Mouse (Mus musculus): ENCODE results near the gene Hoxd13. TPM values are rescaled to one million over a fixed set of nuclear protein-coding genes. Genes with fewer than 3 reads are reported as not detected.

Gene Hoxd13
- polyA plus RNA-seq, 1 experiment: not detected

GRCm38 (mm10) chr2:74678891-74679595 lies 10.9 kb downstream of the Hoxd13 start, which contains the start of gene Hoxd11:
TSS of gene Hoxd11 (plus strand) at chr2:74679557.
- Histone ChIP-seq H3K9me3 (0 out of 2 replicates have a peak, but pooled peaks cover 5% of the 10 kb centered on the region), H3K4me3 (replicated peaks) (peak within 1 kb of the TSS; percentile 81), H3K36me3 (replicated peaks; ENCODE audit: low read length) (no peaks in the 10 kb centered on the region), H3K27me3 (replicated peaks) (peaks cover 100% of the 10 kb centered on the region), H3K4me1 (peaks cover 46% of the 10 kb centered on the region)
- no peak for TF ChIP-seq GATA1 (IDR thresholded peaks at IDR 0.05; ENCODE audit: borderline replicate concordance, low read length)
- TF ChIP-seq FLI1 (IDR thresholded peaks at IDR 0.05; ENCODE audit: low read length): no peak

- H3K4me1 ChIP-seq: peaks cover 43% of the 10 kb centered on the region
- H3K4me3 ChIP-seq (replicated peaks): peak overlapping the region; percentile 81
- no peaks in the 10 kb centered on the region for H3K36me3 ChIP-seq (replicated peaks; ENCODE audit: low read length)
- TF ChIP-seq GATA1 (IDR thresholded peaks at IDR 0.05; ENCODE audit: borderline replicate concordance, low read length) (no peak), FLI1 (IDR thresholded peaks at IDR 0.05; ENCODE audit: low read length) (no peak)
- H3K9me3 ChIP-seq: 0 out of 2 replicates have a peak, but pooled peaks cover 5% of the 10 kb centered on the region
- peaks cover 100% of the 10 kb centered on the region for H3K27me3 ChIP-seq (replicated peaks)
These were observed 11.5 kb downstream of the Hoxd13 start for GRCm38 (mm10) chr2:74679596-74679971.

GRCm38 (mm10) chr2:74679980-74680379 lies 11.9 kb downstream of the Hoxd13 start:
- Histone ChIP-seq H3K27me3 (replicated peaks) (peaks cover 100% of the 10 kb centered on the region), H3K36me3 (replicated peaks; ENCODE audit: low read length) (no peaks in the 10 kb centered on the region), H3K9me3 (0 out of 2 replicates have a peak, but pooled peaks cover 5% of the 10 kb centered on the region), H3K4me1 (peaks cover 42% of the 10 kb centered on the region), H3K4me3 (replicated peaks) (peak overlapping the region; percentile 81)
- TF ChIP-seq FLI1 (IDR thresholded peaks at IDR 0.05; ENCODE audit: low read length) (no peak), GATA1 (IDR thresholded peaks at IDR 0.05; ENCODE audit: borderline replicate concordance, low read length) (no peak)

GRCm38 (mm10) chr2:74680561-74681398 lies 12.7 kb downstream of the Hoxd13 start:
- Histone ChIP-seq H3K9me3 (0 out of 2 replicates have a peak, but pooled peaks cover 5% of the 10 kb centered on the region), H3K4me3 (replicated peaks) (no peak overlapping the region), H3K27me3 (replicated peaks) (peaks cover 100% of the 10 kb centered on the region), H3K36me3 (replicated peaks; ENCODE audit: low read length) (no peaks in the 10 kb centered on the region), H3K4me1 (peaks cover 36% of the 10 kb centered on the region)
- no peak for TF ChIP-seq FLI1 (IDR thresholded peaks at IDR 0.05; ENCODE audit: low read length)
- no peak for TF ChIP-seq GATA1 (IDR thresholded peaks at IDR 0.05; ENCODE audit: borderline replicate concordance, low read length)

GRCm38 (mm10) chr2:74681594-74682531 lies 13.8 kb downstream of the Hoxd13 start:
- no peak for TF ChIP-seq GATA1 (IDR thresholded peaks at IDR 0.05; ENCODE audit: borderline replicate concordance, low read length)
- TF ChIP-seq FLI1 (IDR thresholded peaks at IDR 0.05; ENCODE audit: low read length): no peak
- Histone ChIP-seq H3K9me3 (0 out of 2 replicates have a peak, but pooled peaks cover 5% of the 10 kb centered on the region), H3K36me3 (replicated peaks; ENCODE audit: low read length) (no peaks in the 10 kb centered on the region), H3K4me1 (peaks cover 36% of the 10 kb centered on the region), H3K27me3 (replicated peaks) (peaks cover 99% of the 10 kb centered on the region), H3K4me3 (replicated peaks) (peak overlapping the region; percentile 71)

GRCm38 (mm10) chr2:74682796-74683195 lies 14.7 kb downstream of the Hoxd13 start:
- 0 out of 2 replicates have a peak, but pooled peaks cover 5% of the 10 kb centered on the region for H3K9me3 ChIP-seq
- H3K36me3 ChIP-seq (replicated peaks; ENCODE audit: low read length): no peaks in the 10 kb centered on the region
- H3K27me3 ChIP-seq (replicated peaks): peaks cover 99% of the 10 kb centered on the region
- H3K4me1 ChIP-seq: peaks cover 44% of the 10 kb centered on the region
- TF ChIP-seq FLI1 (IDR thresholded peaks at IDR 0.05; ENCODE audit: low read length) (no peak), GATA1 (IDR thresholded peaks at IDR 0.05; ENCODE audit: borderline replicate concordance, low read length) (no peak)
- no peak overlapping the region for H3K4me3 ChIP-seq (replicated peaks)

GRCm38 (mm10) chr2:74683471-74683951 lies 15.4 kb downstream of the Hoxd13 start:
- TF ChIP-seq GATA1 (IDR thresholded peaks at IDR 0.05; ENCODE audit: borderline replicate concordance, low read length): no peak
- no peak for TF ChIP-seq FLI1 (IDR thresholded peaks at IDR 0.05; ENCODE audit: low read length)
- no peaks in the 10 kb centered on the region for H3K36me3 ChIP-seq (replicated peaks; ENCODE audit: low read length)
- 0 out of 2 replicates have a peak, but pooled peaks cover 5% of the 10 kb centered on the region for H3K9me3 ChIP-seq
- no peak overlapping the region for H3K4me3 ChIP-seq (replicated peaks)
- H3K27me3 ChIP-seq (replicated peaks): peaks cover 98% of the 10 kb centered on the region
- H3K4me1 ChIP-seq: peaks cover 45% of the 10 kb centered on the region

- 0 out of 2 replicates have a peak, but pooled peaks cover 5% of the 10 kb centered on the region for H3K9me3 ChIP-seq
- peaks cover 43% of the 10 kb centered on the region for H3K4me1 ChIP-seq
- no peak for TF ChIP-seq FLI1 (IDR thresholded peaks at IDR 0.05; ENCODE audit: low read length)
- TF ChIP-seq GATA1 (IDR thresholded peaks at IDR 0.05; ENCODE audit: borderline replicate concordance, low read length): no peak
- H3K27me3 ChIP-seq (replicated peaks): peaks cover 98% of the 10 kb centered on the region
- no peaks in the 10 kb centered on the region for H3K36me3 ChIP-seq (replicated peaks; ENCODE audit: low read length)
- no peak overlapping the region for H3K4me3 ChIP-seq (replicated peaks)
These were observed 16.0 kb downstream of the Hoxd13 start for GRCm38 (mm10) chr2:74684106-74684505.

All from megakaryocyte, embryonic 14.5 days (primary cell).